Mouse (Mus musculus) ovary, postnatal 10 days (tissue): ENCODE data around the gene Bdh1.

ENCODE experiments used
- DNase-seq: peaks from one replicate; pipeline ENCODE4 v3.0.0; 2022; ENCODE audit warnings: low spot score

The Bdh1 gene

DNA sequence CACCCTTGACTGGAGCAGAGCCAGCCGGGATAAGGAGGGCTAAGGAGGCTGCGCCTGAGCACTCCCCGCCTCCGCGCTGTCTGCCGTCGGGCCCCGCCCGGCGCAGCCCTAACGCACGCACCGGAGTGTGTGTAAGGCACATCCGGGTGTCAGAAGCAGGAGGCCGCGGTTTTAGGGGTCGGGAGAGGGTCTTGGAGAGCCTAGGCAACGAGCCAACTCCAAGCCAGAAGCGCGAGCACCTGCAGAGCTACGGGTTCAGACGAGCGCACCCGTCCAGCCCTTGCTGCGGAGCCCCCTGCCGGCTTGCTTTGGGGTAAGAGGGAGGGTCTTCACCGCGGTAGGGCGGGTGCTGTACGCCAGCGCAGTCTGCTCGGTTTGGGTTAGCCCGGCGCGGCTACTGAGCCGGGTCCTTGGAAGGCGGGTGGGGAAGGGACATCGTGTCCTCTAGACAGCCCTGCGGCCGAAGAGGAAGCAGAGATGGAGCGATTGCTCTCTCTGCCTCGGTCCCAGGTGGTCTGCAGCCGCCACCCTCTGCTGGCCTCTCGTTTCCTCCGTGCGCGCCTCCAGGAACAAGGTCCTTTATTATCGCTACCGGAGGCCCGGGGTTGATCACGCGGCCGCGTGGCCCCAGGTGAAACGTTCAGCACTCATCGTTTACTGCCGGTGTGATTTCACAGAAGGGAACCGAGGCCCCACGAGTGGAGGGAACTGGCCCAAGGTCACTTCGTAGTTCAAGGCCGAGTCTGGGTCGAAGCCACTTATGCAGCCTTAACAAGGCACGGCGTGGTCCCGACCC, 6.8 kb downstream of the Bdh1 start:
- DNase-seq = peak; percentile 6

DNA sequence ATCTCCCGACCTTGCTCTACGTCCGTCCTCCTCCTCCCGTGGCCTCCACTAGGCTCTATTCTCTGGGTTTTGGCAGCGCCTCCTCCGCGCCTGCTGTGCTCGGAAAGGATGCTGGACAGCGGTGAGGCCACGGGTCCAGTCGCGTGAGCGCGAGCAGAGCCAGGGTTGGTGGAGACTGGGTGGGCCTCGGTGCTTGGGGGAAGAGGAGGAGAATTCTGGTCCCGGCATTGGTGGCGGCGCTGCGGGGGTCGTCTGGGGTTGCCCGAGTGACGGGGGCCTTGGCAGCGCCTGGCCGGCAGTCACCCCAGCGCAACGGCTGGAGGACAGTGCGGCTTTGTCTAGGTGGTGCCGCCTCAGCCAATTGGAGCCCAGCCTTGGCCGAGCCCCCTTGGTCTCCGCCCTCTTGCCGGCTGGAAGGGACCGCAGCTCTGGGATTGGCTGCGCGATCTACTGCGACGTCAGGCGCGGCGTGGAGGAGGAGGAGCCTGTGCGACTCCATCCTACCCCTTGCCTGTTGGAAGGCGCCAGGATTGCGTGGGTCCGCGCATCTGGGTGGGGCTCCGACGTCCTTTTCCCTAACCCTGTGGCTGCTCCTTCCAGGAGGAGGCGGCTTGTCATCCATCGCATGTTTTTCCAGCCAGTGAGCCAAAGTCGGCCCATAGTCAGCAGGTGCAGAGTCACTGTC, 7.5 kb downstream of the Bdh1 start:
- DNase-seq = peak; percentile 61

DNA sequence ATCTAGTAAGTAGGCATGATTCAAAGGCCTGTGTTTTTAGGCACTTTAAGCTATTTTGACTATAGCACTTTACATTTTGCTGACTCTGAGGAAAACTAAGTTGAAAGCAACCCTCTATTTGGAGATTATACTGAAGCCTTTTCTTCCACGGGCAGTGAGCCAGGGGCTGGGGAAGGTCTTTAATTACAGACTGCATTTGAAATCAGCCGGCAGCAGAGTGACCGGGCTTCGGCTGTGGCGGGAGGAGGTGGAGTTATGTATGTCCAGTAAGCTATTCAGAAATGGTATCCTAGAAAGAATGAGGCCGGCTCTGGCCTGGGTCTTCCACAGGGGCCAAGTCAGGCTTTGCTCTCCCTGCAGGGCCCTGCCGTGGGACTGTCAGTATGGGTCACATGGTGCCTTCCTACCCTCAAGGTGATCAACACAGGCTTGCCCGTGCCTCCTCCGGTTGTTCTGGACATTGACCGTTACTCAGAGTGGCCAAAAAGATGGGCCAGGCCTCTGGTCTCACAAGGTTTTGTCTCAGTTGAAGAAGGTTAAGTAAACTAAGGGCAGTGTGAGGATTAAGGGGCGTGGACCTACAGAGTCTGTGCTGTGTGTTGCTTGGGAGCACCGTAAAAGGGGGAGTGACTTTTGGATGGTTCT, 11.5 kb downstream of the Bdh1 start:
- DNase-seq = no peak

DNA sequence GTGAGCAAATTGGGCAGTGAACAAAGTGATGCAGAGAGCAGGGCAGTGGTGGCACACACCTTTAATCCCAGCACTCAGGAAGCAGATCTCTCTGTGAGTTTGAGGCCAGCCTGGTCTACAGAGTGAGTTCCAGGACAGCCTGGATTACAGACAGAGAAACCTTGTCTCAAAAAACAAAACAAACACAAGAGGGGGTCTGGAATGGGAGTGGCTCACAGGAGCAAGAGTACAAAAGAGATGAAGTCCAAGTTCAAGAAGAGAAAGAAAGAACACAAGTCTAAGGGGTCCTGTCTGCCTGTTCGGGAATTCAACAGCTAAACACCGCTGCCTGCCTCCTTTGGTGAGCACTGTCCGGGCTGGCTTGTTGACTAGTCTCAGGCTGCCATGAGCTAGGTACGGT, 13.1 kb downstream of the Bdh1 start:
- DNase-seq = no peak

DNA sequence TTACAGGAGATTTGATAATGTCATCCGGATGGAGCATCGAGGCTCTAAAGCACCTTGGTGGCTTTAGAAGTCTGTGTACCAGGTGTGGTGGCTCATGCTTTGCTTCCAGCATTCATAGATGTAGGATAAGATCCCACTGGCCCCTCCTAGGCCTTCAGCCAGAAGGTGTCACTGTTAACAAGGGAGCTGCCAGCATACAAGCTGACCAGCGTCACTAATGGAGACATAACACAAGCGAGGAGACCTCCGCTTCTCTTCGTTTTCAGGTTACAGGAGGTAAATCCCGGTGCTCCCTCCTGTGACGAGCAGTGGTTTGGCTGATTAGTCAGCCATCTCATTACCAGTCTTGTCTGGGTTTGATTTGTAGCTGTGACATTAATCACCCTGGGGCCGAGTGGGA, 14.0 kb downstream of the Bdh1 start:
- DNase-seq = no peak

DNA sequence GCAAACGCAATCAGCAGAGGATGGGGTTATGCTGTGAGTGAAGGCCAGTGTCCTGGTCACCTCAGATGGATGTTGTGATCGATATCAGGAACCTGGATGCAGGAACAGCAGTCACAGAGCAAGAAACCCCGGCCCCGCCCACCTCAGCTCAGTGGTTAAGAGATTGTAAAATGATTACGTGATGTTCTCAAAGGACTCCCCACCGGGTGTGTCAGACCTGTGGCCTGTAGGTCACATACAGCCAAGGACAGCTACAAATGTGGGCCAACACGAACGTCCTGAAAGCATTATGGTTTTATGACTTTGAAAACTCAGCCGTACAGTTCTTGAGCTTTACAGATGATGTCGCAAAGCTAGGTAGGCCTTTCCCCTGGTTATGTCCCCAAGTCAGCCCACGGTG, 15.3 kb downstream of the Bdh1 start:
- no peak for DNase-seq

DNA sequence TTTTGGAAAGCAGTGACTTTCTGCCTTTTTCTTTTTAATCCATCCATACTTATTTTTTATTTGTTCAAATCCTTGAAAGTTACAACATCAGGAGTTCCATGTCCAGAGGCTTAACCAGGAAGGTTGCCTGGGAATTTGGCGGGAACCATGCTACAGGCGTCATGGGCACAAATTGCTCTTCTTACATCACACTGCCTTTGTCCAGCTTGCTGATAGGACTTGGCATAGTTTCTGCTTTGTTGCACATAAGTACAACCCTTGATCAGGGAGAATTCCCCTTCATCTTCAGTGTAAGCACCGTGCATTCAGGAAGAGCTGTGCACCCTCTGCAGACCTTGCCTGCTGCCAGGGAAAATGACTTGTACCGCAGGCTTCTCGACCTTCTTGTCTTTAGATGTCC, 17.4 kb downstream of the Bdh1 start:
- no peak for DNase-seq

DNA sequence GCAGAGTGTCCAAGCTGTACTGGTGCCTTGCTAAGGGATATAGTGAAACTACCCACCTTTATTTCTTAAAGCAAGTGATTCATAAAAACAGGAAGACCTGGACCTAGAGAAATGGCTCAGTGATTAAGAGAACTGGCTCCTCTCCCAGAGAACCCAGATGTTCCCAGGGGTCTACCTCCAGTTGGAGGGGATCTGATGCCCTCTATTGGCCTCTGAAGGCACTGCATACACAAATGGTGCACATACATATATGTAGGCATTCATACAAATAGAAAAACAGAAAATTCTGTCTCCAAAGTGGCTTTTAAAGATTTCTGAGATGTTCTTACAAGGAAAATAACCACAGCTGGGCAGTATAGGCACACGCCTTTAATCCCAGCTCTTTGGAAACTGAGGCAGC, 18.0 kb downstream of the Bdh1 start:
- DNase-seq = no peak

DNA sequence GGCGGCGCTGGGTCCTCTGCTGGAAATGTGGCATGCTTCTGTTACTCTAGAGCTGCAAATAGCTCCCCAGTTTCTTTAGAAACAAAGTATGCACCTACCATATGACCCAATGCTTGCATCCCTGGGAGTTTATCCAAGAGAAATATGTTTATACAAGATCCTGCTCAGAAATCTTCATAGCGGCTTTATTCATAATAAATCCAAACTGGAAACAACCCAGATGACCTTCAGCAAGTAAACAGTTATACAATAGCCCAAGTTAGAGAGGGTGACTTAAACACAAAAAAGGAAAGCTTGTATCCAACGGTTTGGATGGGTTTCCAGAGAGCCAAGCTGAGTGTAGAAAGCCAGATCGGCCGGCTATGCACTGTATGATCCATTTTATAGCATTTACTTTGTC, 22.4 kb downstream of the Bdh1 start:
- no peak for DNase-seq

DNA sequence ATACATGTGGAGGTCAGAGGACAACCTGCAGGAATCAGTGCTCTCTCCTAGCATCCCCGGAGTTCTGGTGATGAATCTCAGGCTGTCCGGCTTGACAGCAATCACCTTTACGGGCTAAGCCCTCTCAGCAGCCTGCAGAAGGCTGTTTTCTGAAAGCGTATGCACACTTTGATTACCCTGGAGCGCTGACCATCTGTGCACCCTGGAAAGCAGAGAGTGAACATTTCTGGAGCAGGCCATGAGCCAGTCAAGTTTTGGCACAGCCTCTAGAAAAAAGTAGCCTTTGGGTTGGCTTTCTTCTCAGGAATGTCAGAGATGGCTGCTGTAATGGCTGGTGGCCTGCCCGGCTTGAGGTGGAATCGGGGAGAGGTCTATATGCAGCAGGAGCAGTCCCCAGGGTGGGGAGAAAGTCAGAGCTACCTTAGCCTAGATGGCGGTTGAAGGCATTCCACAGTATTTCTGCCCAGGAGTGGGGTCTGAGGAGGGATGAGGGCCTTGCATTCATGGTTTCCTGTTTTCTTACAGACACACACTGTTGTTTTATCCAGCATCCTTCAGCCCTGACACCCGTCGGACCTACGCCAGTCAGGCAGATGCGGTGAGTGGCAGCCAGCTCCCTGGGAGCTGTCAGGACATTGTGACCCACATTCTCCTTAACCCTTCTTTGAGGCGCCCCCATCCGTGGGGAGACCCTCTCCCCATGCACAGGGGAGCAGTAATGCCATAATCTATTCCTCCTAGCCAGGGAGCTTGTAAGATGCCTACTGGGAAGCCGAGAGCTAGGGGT, 24.2 kb downstream of the Bdh1 start:
- no peak for DNase-seq

DNA sequence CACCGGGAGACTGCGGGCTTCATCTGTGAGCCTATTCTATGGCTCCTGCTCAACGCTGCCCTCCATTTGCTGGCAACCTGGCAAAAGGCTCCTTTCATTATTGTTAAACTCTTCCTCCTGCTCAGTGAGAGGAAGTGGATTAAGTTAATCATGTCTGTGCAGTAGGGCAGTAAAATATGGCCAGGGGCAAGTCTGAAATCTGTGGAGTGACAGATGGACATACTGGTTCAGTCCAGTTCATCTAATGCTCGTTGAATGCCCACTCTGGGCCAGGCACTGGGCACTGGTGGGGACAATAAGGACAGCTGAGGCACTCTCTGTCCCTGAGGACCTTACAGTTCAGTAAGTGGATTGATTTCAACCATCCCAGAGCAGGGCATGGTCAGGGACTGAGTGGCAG, 27.9 kb downstream of the Bdh1 start:
- DNase-seq = no peak

DNA sequence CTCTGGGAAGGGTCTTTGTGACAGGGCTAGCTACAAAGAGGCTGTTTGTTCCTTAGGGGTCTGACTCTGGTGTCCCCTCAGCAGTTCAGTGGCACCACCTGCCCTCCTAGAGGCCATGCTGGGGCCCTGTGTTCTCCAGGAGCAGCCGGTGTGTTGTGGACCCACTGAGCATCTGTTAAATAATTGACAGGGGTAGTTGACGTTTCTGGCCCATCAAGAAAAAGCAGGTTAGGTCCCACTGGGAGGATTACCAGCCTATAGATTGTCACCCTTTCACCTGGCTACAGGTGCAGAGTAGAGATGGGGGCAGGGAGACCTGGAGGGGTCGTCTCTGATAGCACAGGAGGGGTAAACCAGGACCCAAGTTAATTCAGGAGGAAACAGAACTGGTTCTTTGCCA, 29.2 kb downstream of the Bdh1 start:
- DNase-seq = no peak

DNA sequence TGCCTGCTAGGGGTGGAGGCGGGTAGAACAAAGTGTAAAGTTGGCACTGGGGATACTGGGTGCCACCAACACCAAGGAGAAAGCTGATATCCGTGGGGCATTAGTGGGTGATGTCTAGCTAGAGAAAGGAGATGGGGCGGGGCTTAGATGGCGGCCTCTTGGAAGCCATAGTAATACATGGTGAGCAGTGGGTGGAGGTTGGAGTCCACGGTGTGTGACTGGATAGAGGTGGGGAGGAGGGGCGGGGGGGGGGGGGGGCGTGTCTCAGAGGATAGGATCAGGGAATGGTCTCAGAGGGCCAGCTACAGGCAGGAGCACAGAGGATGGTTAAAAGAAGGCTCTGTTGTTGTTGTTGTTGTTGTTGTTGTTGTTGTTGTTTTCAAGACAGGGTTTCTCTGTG, 30.4 kb downstream of the Bdh1 start:
- no peak for DNase-seq

DNA sequence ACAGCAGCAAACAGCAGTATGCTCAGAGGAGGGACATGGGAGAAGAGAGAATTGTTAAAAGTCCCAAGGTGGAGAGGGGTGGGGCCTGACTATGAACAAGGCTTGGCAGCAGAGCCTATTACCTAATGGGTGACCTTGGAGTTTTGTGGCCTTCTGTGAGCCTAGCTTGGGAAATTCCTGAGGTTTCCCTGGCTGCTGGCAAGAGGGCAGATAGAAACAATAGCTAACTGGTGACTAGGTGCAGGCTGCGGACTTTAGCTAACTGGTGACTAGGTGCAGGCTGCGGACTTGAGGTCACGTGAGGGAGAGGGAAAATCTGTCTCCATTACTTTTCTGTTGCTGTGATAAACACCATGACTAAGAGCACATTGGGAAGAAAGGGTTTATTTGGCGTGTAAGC, 31.9 kb downstream of the Bdh1 start:
- no peak for DNase-seq

DNA sequence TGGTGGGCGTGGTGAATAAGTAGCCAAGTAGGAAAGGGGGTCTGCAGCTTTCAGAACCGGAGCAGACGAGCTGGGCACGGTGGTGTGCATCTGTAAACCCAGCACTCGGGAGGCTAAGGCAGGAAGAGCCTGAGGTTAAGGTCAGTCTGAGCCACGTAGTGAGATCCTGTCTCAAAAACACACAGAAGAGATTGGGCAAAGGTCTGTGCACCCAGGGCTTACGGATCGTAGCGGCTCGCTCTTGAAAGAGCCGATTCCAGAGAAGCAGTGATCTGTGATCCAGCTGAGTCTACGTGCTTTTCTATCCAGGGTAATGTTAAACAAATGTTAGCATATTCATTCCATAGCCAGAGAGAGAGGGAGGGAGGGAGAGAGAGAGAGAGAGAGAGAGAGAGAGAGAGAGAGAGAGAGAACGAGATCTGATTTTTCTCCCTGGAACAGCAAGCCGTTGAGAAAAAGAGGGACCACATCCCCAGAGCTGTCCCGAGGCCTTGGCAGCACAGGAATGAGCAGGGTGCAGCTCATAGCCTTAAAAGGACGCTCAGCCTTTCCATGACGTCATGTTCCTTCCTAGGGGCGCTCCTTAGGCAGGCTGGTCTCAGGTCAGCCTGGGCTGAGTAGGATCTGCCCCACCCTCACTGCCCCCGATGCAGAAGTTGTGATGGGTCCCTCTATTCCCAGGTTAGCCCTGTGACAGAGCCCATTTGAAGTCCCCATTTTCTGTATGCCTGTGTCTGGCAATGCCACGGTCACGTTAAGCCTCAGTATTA, 33.4 kb downstream of the Bdh1 start:
- DNase-seq = no peak

DNA sequence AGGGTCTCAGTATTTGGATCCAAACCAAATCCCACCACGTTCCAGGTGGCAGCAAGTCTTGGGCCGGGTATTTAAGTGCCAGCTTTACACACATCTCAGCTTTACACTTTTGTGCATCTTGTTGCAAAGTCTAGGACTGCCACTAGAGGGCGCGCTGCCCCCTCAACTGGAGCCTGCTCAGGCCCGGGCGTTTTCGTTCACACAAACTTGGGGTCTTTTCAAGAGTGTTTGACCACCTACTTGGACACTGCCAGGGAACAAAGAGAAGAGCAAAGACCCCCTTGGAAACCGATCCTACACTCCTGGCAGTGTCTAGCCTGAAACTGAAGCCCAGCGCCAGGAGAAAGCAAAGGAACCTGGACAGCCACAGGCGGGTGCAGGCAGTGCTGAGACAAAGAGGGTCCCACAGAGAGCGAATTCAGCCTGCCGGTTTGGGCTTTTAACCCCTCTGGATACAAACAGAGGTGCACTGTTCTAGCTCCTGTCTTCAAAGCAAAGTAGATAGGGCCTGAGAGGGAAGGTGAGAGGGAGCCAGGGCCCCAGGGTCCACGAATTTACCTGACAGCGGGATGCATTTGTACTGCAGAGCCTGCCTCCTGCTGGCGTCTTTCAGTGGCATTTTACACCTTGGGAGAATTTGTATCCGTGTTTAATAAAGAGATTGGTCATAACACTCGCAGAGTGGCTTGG, 36.3 kb downstream of the Bdh1 start:
- DNase-seq = peak; percentile 71

DNA sequence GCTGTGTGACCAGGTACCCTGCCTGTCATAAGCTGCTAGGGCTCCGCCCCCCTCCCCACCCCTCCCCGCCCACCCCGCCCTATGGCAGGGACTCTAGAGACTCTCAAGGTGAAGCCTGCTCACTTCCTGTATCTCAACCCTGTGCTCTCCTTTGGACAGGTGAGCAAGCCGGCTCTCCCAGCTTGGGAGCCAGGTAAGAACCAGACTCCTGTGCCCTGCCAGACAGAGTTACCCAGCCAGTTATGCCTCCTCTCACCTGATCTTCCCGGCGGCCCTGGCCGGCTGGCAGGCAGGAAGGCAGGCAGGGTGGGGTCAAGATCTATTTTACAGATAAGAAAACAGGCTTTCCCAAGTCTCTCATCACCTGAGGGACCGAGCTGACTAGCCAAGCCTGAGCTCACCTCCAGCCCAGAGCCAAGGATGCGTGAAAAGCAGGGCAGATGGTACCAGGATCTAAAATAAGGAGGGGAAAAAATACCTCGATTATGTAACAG, 37.9 kb downstream of the Bdh1 start:
- DNase-seq = no peak

DNA sequence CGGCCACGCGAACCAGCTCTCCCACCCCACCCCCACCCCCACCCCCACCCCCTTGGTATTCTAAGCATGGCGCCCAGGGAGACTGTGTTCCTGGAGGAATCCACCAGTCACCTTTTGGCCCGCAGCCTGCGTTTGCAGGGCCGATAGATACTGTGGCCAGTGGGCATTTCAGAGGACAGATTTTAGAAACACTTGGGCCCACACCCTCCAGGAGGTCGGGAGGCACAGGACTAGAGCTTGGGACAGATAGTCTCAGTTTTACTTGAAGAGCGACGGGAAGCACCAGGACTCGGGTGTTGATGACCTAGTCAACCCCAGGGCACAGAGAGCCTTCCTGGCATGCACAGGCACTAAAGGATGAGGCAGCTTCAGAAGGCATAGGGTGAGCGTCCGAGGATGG, 38.4 kb downstream of the Bdh1 start:
- no peak for DNase-seq

DNA sequence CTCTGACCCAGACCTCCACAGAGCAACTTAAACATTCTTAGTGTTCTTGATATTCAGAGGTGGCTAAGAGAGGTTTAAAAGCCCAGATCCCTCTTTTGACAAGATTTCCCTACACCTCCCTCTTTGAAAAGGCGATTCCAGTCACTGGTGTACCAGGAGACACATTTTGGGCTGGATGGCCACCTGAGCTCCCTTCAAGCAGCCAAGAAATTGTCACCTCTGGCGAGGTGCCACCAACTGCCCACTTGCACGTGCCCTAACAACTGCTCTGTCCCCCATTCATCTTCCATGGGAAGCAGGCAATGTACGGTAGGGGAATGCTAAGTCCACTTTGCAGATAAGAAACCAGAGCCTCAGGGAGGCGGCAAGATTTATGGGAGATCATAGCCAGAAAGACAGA, 39.0 kb downstream of the Bdh1 start:
- no peak for DNase-seq

DNA sequence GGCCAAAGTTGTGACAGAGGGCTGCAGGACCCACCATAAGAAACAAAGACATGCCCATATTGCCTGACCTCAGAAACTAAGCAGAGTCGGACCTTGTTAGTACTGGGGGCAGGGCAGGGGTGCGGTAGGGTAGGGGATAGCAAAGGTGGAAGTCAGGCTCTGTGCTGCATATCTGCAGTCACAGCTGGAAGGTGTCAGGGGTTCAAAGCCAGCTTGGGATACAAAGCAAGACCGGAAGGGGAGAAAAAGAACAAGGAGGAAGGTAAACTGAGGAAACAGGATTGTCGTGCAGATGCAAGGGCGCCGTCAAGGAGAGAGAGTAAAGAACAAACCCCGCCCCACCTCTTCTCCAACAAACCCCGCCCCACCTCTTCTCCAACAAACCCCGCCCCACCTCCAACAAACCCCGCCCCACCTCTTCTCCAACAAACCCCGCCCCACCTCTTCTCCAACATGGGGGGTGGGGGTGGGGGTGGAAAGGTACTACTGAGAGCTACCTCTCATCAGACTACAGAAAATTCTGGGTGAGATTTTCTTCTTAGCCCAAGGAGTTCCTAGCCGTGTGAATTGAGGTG, 40.1 kb downstream of the Bdh1 start:
- no peak for DNase-seq

DNA sequence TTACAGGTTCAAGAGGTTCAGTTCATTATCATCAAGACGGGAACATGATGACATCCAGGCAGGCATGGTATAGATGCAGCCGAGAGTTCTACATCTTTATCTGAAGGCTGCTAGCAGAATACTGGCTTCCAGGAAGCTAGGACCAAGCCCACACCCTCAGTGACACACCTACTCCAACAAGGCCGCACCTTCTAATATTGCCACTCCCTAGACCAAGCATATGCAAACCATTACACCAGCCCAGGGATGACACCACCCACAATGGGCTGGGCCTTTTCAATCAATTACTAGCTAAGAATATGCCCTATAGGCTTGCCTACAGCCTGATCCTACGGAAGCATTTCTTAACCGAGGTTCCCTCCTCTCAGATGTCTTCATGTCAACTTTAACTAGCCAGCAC, 42.9 kb downstream of the Bdh1 start:
- no peak for DNase-seq
